Mouse (Mus musculus): ENCODE results near the gene Tnfrsf14. TPM values are rescaled to one million over a fixed set of nuclear protein-coding genes. Genes with fewer than 3 reads are reported as not detected.

Tnfrsf14 gene
- polyA plus RNA-seq, 1 experiment from 2014 or later, result 1.4 TPM

Other genes with a start within 250 kb of the Tnfrsf14 start
- gene Ttc34, start 91.1 kb downstream of the Tnfrsf14 start, polyA plus RNA-seq (2016; fragmentation: Nextera tagmentation; extraction: Ambion mirVana), result 0.23 and 0.54 TPM in 2 replicates
- gene Mmel1, start 59.0 kb downstream of the Tnfrsf14 start, polyA plus RNA-seq (2016; fragmentation: Nextera tagmentation; extraction: Ambion mirVana), result 0.11 and 0.19 TPM in 2 replicates
- 42.8 and 43.2 TPM in 2 replicates for gene Fam213b, start 29.4 kb downstream of the Tnfrsf14 start, polyA plus RNA-seq (2016; fragmentation: Nextera tagmentation; extraction: Ambion mirVana)
- 0.54 and 1.1 TPM in 2 replicates for gene Hes5, start 32.4 kb upstream of the Tnfrsf14 start, polyA plus RNA-seq (2016; fragmentation: Nextera tagmentation; extraction: Ambion mirVana)
- gene Pank4, start 35.6 kb upstream of the Tnfrsf14 start, polyA plus RNA-seq (2016; fragmentation: Nextera tagmentation; extraction: Ambion mirVana), result 56.3 and 60.5 TPM in 2 replicates
- 2.3 and 3.4 TPM in 2 replicates for gene Plch2, start 128.2 kb upstream of the Tnfrsf14 start, polyA plus RNA-seq (2016; fragmentation: Nextera tagmentation; extraction: Ambion mirVana)
- gene Pex10, start 138.5 kb upstream of the Tnfrsf14 start, polyA plus RNA-seq (2016; fragmentation: Nextera tagmentation; extraction: Ambion mirVana), result 20.8 and 21.9 TPM in 2 replicates
- gene Rer1, start 157.8 kb upstream of the Tnfrsf14 start, polyA plus RNA-seq (2016; fragmentation: Nextera tagmentation; extraction: Ambion mirVana), result 136 and 141 TPM in 2 replicates
- gene Morn1, start 158.0 kb upstream of the Tnfrsf14 start, polyA plus RNA-seq (2016; fragmentation: Nextera tagmentation; extraction: Ambion mirVana), result 5.2 and 6.9 TPM in 2 replicates

Measured in limb, embryonic 12.5 days (tissue).